Mouse (Mus musculus) MEL (cell line): ENCODE results near the gene Usp39. TPM values are rescaled to one million over a fixed set of nuclear protein-coding genes. Genes with fewer than 3 reads are reported as not detected.

Experiments used
- DNase-seq: peaks from one replicate; pipeline ENCODE4 v3.0.0; 2011; ENCODE audit warnings: low read depth, low spot score
- H3K27ac ChIP-seq: 2 replicates; pipeline ENCODE4 v1.5.1; 2012; ENCODE audit warnings: low read depth, mild to moderate bottlenecking, control low read depth, low read length, moderate library complexity; ENCODE audit not compliant: control insufficient read depth
- H3K27me3 ChIP-seq, 2 experiments: fragments of 150-350 bp in 1 of 2; sonication (generic) in 1 of 2; 2 replicates each; pipeline ENCODE4 v1.6.1; 2012; ENCODE audit warnings: low read length in 2 of 2, mild to moderate bottlenecking in 2 of 2, improper control_type of control experiment in 1 of 2, moderate library complexity in 1 of 2; ENCODE audit not compliant: insufficient read depth in 2 of 2, control insufficient read depth in 1 of 2
- H3K36me3 ChIP-seq, 2 experiments: 2 replicates each; pipeline ENCODE4 v1.6.1; 2012 to 2014; ENCODE audit warnings: low read length in 2 of 2, improper control_type of control experiment in 1 of 2, inconsistent platforms in 1 of 2, mild to moderate bottlenecking in 1 of 2; ENCODE audit not compliant: insufficient read depth in 2 of 2, control insufficient read depth in 1 of 2
- H3K4me1 ChIP-seq, 2 experiments: fragments of 150-350 bp in 1 of 2; sonication (generic) in 1 of 2; 2 replicates each; pipeline ENCODE4 v1.6.1; 2012; ENCODE audit warnings: low read length in 2 of 2, improper control_type of control experiment in 1 of 2, mild to moderate bottlenecking in 1 of 2; ENCODE audit not compliant: insufficient read depth in 2 of 2, control insufficient read depth in 1 of 2
- H3K4me3 ChIP-seq, 2 experiments: fragments of 150-350 bp in 1 of 2; sonication (generic) in 1 of 2; 2 replicates each; pipeline ENCODE4 v1.5.1; 2012; ENCODE audit warnings: low read depth in 2 of 2, low read length in 2 of 2, mild to moderate bottlenecking in 2 of 2, moderate library complexity in 2 of 2, control low read depth in 1 of 2, improper control_type of control experiment in 1 of 2; ENCODE audit not compliant: control insufficient read depth in 1 of 2, insufficient read depth in 1 of 2
- H3K79me2 ChIP-seq: 2 replicates; pipeline ENCODE4 v1.6.1; 2012; ENCODE audit warnings: mild to moderate bottlenecking, low read length, moderate library complexity; ENCODE audit not compliant: control insufficient read depth, poor library complexity, insufficient read depth
- H3K9ac ChIP-seq: 2 replicates; pipeline ENCODE4 v1.6.1; 2012; ENCODE audit warnings: low read depth, mild to moderate bottlenecking, control low read depth, low read length, moderate library complexity; ENCODE audit not compliant: control insufficient read depth, poor library complexity, severe bottlenecking
- H3K9me3 ChIP-seq: fragments of 150-350 bp; sonication (generic); replicated peaks from 2 replicates; pipeline ENCODE4 v1.6.1; 2012; ENCODE audit warnings: mild to moderate bottlenecking, low read length, improper control_type of control experiment, moderate library complexity; ENCODE audit not compliant: insufficient read depth
- CTCF ChIP-seq, 3 experiments: IDR thresholded peaks in 2 of 3; conservative IDR thresholded peaks in 1 of 3; 2 replicates each; pipeline ENCODE4 v1.5.1; 2011 to 2012; ENCODE audit warnings: low read length in 3 of 3, low read depth in 2 of 3, mild to moderate bottlenecking in 2 of 3, improper control_type of control experiment in 1 of 3, inconsistent platforms in 1 of 3, mixed read lengths in 1 of 3, moderate library complexity in 1 of 3; ENCODE audit not compliant: control insufficient read depth in 1 of 3, insufficient read depth in 1 of 3, poor library complexity in 1 of 3, severe bottlenecking in 1 of 3
- ELF1 ChIP-seq: IDR thresholded peaks from 2 replicates; pipeline ENCODE4 v1.6.1; 2014; ENCODE audit warnings: low read depth, mild to moderate bottlenecking, inconsistent platforms, low read length, improper control_type of control experiment, moderate library complexity
- ETS1 ChIP-seq: IDR thresholded peaks from 2 replicates; pipeline ENCODE4 v1.6.1; 2012; ENCODE audit warnings: low read depth, mild to moderate bottlenecking, inconsistent platforms, low read length, improper control_type of control experiment, moderate library complexity
- GABPA ChIP-seq: IDR thresholded peaks from 2 replicates; pipeline ENCODE4 v1.6.1; 2012; ENCODE audit warnings: low read depth, mild to moderate bottlenecking, inconsistent platforms, low read length, improper control_type of control experiment, moderate library complexity
- HCFC1 ChIP-seq: IDR thresholded peaks from 2 replicates; pipeline ENCODE4 v1.6.1; 2012; ENCODE audit warnings: low read depth, mild to moderate bottlenecking, inconsistent platforms, low read length, improper control_type of control experiment, moderate library complexity
- JUND ChIP-seq: IDR thresholded peaks from 2 replicates; pipeline ENCODE4 v1.6.1; 2011; ENCODE audit warnings: low read depth, mild to moderate bottlenecking, improper control_type of control experiment, low read length
- MAZ ChIP-seq: IDR thresholded peaks from 2 replicates; pipeline ENCODE4 v1.6.1; 2012; ENCODE audit warnings: low read depth, mild to moderate bottlenecking, inconsistent platforms, low read length, improper control_type of control experiment
- MEF2A ChIP-seq: IDR thresholded peaks from 2 replicates; pipeline ENCODE4 v1.6.1; 2014; ENCODE audit warnings: low read depth, mild to moderate bottlenecking, inconsistent platforms, low read length, improper control_type of control experiment; ENCODE audit not compliant: poor library complexity, insufficient replicate concordance, severe bottlenecking; ENCODE audit errors: extremely low read depth
- MXI1 ChIP-seq: IDR thresholded peaks from 2 replicates; pipeline ENCODE4 v1.6.1; 2011; ENCODE audit warnings: mild to moderate bottlenecking, low read depth, low read length, improper control_type of control experiment
- MYB ChIP-seq: IDR thresholded peaks from 2 replicates; pipeline ENCODE4 v1.6.1; 2011; ENCODE audit warnings: mild to moderate bottlenecking, low read depth, low read length, improper control_type of control experiment
- NELFE ChIP-seq: IDR thresholded peaks from 2 replicates; pipeline ENCODE4 v1.6.1; 2011; ENCODE audit warnings: low read depth, low read length, improper control_type of control experiment
- RAD21 ChIP-seq: IDR thresholded peaks from 2 replicates; pipeline ENCODE4 v1.6.1; 2011; ENCODE audit warnings: mild to moderate bottlenecking, low read depth, low read length, improper control_type of control experiment
- TAL1 ChIP-seq: IDR thresholded peaks from 2 replicates; pipeline ENCODE4 v1.6.1; 2012; ENCODE audit warnings: mild to moderate bottlenecking, inconsistent platforms, low read length, moderate library complexity, mixed read lengths
- TCF12 ChIP-seq: IDR thresholded peaks from 2 replicates; pipeline ENCODE4 v1.6.1; 2014; ENCODE audit warnings: low read depth, mild to moderate bottlenecking, inconsistent platforms, low read length, improper control_type of control experiment, moderate library complexity
- USF1 ChIP-seq: IDR thresholded peaks from 2 replicates; pipeline ENCODE4 v1.6.1; 2014; ENCODE audit warnings: low read depth, mild to moderate bottlenecking, inconsistent platforms, low read length, improper control_type of control experiment, moderate library complexity
- USF2 ChIP-seq, 2 experiments: IDR thresholded peaks; 2 replicates each; pipeline ENCODE4 v1.6.1; 2011 to 2012; ENCODE audit warnings: improper control_type of control experiment in 2 of 2, low read length in 2 of 2, borderline replicate concordance in 1 of 2, inconsistent platforms in 1 of 2, low read depth in 1 of 2, mild to moderate bottlenecking in 1 of 2; ENCODE audit not compliant: insufficient read depth in 1 of 2
- ZKSCAN1 ChIP-seq: IDR thresholded peaks from 2 replicates; pipeline ENCODE4 v1.6.1; 2012; ENCODE audit warnings: low read depth, mild to moderate bottlenecking, inconsistent platforms, low read length, improper control_type of control experiment, moderate library complexity
- ZNF384 ChIP-seq: IDR thresholded peaks from 2 replicates; pipeline ENCODE4 v1.6.1; 2012; ENCODE audit warnings: low read depth, mild to moderate bottlenecking, inconsistent platforms, low read length, improper control_type of control experiment
- polyA plus RNA-seq, 2 experiments: library from polyadenylated mRNA; stranded (reverse) in 1 of 2; unstranded in 1 of 2; fragments of >175 nt in 1 of 2; fragments of >200 nt in 1 of 2; gene quantifications; 2 replicates each; pipeline versions ENCODE4 v1.2.1 to v1.2.4; 2012; ENCODE audit warnings: low replicate concordance in 2 of 2, low read depth in 1 of 2; ENCODE audit not compliant: insufficient read length in 2 of 2, insufficient read depth in 1 of 2, missing spikeins in 1 of 2
- total RNA-seq: library from RNA; depleted of rRNA; stranded (reverse); fragments of 300-350 nt; gene quantifications from 2 replicates; pipeline ENCODE4 v1.2.3, GENCODE M21; 2012

Usp39 gene
- total and polyA plus RNA-seq, 3 experiments: 103 to 106 TPM; not detected in 1

- Histone ChIP-seq H3K9ac (no peak overlapping the region), H3K36me3 (peaks cover 0 to 23% of the 10 kb centered on the region in 2 experiments; a peak in 2 of 4 replicates), H3K9me3 (no peaks in the 10 kb centered on the region), H3K4me1 (peaks cover 11 to 24% of the 10 kb centered on the region in 2 experiments), H3K27me3 (no peaks in the 10 kb centered on the region), H3K79me2 (no peaks in the 10 kb centered on the region), H3K27ac (no peak overlapping the region), H3K4me3 (no peak overlapping the region)
- no peak for TF ChIP-seq MAZ
- no peak for TF ChIP-seq TCF12
- no peak for TF ChIP-seq RAD21
- TF ChIP-seq MEF2A: no peak
- no peak for TF ChIP-seq MYB
- TF ChIP-seq USF1: no peak
- no peak for TF ChIP-seq TAL1
- TF ChIP-seq ZKSCAN1: no peak
- TF ChIP-seq ETS1: no peak
- TF ChIP-seq JUND: no peak
- no peak for TF ChIP-seq MXI1
- TF ChIP-seq CTCF (IDR thresholded peaks at IDR 0.05 in 2 of 3, conservative IDR thresholded peaks at IDR 0.05 in 1 of 3; ENCODE audit: control insufficient read depth in 1 of 3, insufficient read depth in 1 of 3, low read depth in 2 of 3, low read length in 3 of 3, poor library complexity in 1 of 3, severe bottlenecking in 1 of 3): no peak
- no peak for TF ChIP-seq ZNF384
- DNase-seq: no peak
These were observed 69.5 kb downstream of the Usp39 start for GRCm38 (mm10) chr6:72275527-72275926.

- H3K4me3 ChIP-seq: no peak overlapping the region
- H3K27ac ChIP-seq: no peak overlapping the region
- peaks cover 0 to 4% of the 10 kb centered on the region in 2 experiments; a peak in 2 of 4 replicates for H3K27me3 ChIP-seq
- H3K36me3 ChIP-seq: peaks cover 0 to 2% of the 10 kb centered on the region in 2 experiments; a peak in 2 of 4 replicates
- no peaks in the 10 kb centered on the region for H3K9me3 ChIP-seq
- no peak overlapping the region for H3K9ac ChIP-seq
- H3K79me2 ChIP-seq: no peaks in the 10 kb centered on the region
- no peak for TF ChIP-seq NELFE
- TF ChIP-seq USF2 (IDR thresholded peaks at IDR 0.05; ENCODE audit: borderline replicate concordance in 1 of 2, insufficient read depth in 1 of 2, low read depth in 1 of 2, low read length in 2 of 2): no peak
- TF ChIP-seq MYB: no peak
- no peak for TF ChIP-seq GABPA
- TF ChIP-seq HCFC1: no peak
- TF ChIP-seq ELF1: no peak
- peaks cover 0 to 5% of the 10 kb centered on the region in 2 experiments; a peak in 3 of 4 replicates for H3K4me1 ChIP-seq
- no peak for DNase-seq
These were observed 71.8 kb downstream of the Usp39 start for GRCm38 (mm10) chr6:72273153-72273552.
